Mouse (Mus musculus) cerebellum, adult 9-10 months (tissue): ENCODE results near the gene Lancl3.
"Not testable (repeated sequence)": the region's sequence is repeated elsewhere in the genome, so short reads cannot be mapped to it uniquely, and the experiment has no call there.

Experiments used
- DNase-seq: peaks from one replicate; pipeline ENCODE4 v3.0.0; 2022

The Lancl3 gene

DNA sequence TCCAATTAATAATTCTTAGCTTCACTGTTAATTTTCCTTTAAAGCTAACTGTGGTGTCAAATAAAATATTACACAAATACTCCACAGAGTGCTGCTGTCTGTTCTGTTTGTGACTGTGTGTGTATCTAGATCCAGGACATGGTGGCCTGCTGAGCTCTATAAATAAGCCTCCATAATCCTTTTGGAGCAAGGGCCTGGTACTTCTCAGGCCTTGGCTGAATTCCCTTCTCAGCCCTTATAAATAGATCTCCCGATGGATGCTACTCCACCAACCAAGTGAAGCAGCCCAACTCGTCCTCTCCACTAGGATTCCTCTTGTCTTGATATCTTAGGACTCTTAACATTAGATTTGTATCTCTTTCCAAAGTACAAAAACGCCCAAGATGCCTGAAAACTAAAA, 71.4 kb downstream of the Lancl3 start:
- DNase-seq = peak; percentile 85

DNA sequence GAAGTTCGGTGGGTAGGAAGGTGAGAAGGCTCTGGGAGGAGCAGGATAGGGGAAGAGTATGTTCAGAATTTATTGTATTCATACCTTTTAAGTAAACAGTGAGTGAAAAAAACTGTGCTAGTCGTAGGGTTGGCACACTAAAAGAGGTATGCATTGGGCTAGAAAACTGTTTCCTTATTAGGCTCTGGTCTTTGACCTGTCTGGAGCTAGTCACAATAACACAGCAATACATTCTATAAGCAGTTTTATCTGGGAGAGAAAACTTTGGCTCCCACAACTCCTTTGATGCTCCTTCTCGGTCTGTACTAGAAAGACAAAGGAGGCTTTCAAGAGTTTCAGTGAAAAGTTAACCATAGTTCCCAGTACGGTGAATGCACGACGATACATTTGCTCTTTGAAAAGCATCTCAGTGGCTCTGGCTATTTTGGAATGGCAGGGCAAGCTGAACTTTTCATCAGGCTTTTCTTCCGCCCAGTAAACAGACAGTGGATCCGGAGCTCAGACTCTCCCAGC, 72.3 kb downstream of the Lancl3 start:
- DNase-seq = no peak

DNA sequence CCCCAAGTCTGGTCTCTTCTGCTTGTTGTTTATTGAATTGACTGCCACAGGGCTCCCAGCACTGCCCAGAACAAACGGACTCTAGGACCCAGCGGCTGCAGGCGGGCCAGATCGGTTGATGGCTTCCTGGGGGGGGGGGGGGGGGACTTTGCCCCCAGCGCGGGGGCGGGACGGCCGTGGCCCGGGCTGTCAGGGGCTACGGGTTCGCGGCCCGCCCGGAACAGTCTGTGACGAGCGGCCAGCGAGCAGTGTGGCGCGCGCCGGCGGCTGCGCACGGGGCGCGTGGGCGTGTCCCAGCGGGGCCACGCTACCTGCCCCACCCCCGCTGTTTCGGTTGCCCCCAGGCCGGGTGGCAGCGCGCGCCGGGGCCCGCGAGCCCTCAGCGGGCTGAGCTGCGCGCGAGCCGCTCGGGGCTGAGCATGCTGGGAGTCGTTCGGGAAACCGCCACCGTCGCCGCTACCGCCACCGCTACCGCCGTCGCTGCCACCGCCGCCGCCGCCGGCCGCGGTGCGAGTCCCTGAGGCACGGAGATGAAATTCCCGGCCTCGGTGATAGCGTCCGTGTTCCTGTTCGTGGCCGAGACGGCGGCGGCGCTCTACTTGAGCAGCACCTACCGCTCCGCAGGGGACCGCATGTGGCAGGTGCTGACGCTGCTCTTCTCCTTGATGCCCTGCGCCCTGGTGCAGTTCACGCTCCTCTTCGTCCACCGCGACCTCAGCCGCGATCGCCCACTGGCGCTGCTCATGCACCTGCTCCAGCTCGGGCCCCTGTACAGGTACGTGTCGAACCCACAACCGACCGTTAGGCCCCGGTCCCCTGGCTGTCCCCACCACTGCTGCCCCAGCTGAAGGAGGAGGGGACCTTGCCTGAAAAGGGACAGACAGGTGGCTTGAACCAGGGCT, 73.0 kb downstream of the Lancl3 start, which contains the start of gene Xk:
Xk (plus strand) TSS at position 297 of the 902 bp plus-strand sequence.
- peak; percentile 66 for DNase-seq

DNA sequence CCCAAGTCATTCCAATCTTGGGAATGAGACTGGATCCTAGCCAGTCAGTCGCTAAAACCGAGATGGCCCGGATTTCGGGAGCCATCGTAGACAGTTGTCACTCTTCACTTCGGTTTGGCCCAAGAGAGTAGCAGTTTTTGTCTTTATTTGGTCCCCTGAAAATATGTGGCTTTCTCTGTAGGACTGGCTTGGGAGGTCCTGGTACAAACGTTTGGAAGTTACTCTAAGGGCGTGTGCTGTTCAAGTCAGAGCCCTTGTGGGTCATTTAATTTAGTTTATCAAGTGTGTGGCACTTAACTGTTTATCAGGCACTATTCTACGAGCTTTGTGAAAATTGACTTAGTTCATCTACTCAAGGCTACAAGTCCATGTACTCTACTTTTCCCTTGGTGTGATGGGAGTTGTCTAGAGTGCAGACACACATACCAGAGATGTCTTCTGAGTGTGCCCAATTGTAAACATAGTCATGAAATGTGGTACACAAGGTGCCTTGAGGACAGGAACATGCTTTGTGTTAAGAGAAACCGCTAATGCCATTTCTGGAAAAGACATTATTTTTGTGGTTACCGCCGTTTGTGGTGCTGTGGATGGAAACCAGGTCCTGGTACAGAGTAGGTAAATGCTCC, 73.8 kb downstream of the Lancl3 start:
- no peak for DNase-seq

DNA sequence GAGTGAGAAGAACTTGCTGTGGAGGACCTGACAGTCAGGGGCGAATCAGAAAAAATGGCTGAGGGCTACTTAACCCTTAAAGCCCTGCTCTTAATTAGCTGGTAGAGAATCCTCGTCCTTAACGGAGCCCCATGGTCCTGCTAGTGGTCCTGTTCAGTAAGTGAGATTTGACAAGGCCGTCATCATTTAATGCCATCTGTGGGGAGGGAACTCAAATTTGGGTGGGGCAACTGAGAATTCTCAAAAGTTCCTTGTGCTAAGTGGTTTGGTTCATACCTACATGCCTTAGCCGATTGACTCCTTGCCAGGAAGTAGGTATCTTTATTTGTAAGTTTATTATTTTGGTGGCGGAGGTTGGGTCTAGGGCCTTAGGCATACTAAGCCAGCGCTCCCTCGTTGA, 74.6 kb downstream of the Lancl3 start:
- DNase-seq = no peak

DNA sequence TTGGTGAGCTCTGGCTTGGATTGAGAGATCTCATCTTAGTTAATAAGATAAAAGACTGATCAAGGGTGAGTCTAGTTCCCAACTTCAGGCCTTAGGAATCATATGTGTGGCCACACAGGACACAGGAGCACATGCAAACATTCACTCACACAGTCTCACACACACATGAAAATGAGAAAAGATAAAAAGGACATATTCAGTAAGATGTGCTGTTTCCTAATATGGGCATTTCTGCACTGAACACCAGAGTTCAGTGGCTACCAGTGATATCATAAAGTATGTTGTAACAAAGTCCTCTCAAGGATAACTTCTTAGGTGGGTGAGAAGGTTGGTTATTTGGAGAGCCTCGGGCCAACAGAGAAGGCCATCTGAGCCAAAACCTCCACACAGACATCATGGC, 83.8 kb downstream of the Lancl3 start, which contains the start of gene H2al1m:
H2al1m (plus strand) TSS at position 301 of the 400 bp plus-strand sequence.
- DNase-seq = not testable (repeated sequence)

DNA sequence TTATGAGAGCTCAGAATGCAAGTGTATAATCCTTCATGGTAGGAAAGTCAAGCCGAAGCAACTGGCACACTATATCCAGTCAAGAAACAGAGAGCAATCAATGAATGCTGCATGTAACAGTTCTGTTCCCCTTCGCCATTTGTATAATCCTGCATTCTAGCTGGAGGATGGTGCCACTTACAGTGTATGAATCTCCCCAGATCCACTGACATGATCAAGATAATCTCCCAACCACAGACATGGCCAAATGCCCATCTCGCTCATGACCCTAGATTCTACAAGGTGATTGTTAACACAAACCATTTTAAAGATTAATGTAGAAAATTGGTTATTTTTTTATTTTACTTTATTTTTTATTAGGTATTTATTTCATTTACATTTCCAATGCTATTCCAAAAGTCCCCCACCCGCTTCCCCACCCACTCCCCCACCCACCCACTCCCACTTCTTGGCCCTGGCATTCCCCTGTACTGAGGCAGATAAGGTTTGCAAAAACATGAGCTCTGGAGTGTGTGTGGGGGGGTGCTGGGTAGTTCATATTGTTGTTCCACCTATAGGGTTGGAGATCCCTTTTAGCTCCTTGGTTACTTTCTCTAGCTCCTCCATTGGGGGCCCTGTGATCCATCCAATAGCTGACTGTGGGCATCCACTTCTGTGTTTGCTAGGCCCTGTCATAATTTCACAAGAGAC, 93.6 kb downstream of the Lancl3 start:
- DNase-seq = not testable (repeated sequence)

DNA sequence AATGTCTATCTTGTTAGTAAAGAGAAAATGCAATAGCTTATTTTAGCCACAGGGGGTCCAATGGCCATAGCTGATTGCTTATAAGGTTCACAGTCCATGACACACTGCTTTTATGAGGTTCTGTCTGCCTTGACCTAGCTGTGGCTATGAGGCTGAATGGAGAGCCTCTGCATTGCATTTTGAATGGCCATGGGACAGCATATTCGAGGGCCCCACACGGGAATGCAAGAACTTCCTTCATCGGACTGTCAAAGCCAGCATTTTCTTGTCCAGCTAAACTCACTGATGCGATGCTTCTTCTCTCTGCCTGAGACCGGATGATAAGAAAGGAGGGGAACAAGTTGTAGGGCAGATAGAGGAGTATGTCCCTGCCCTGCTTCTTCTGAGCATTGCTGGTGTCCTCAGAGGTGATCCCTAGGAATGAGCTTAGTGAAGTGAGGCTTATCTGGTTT, 98.7 kb downstream of the Lancl3 start:
- DNase-seq = no peak

DNA sequence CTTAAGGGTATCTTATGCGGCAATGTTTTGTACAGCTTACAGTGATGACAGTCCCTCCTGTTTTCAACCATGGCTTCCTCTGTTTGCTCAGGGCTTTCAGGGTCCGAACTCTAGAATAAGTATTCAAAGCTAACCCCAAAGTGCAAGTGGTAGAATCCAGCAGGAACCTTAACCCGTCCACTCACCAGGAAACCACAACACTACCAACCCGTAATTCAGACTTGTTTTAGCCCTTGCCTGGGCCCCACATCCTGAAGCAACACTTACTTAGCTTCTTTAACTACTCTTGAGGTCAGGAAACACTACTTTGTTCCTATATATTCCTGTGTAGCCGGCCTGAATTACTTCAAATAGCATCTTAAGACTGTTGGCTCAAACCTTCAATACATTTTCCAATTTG, 103.1 kb downstream of the Lancl3 start:
- DNase-seq = no peak

DNA sequence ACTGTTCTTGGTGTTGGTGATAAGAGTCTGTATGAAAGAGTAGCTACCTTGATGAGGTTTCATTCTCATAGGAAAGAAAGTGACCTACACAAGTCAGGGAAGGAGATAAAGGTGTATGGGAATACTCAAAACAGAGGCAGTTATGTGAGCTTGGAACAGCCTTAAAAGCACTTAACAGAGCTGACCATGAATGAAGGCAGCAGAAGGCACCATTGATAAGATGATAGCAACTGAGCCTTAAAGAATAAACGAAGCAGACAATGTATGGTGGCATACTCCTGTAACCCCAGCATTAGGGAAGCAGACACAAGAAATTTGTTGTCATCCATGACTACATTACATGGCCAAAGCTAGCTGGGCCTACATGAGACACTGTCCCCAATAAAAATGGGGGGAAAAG, 103.8 kb downstream of the Lancl3 start:
- no peak for DNase-seq

DNA sequence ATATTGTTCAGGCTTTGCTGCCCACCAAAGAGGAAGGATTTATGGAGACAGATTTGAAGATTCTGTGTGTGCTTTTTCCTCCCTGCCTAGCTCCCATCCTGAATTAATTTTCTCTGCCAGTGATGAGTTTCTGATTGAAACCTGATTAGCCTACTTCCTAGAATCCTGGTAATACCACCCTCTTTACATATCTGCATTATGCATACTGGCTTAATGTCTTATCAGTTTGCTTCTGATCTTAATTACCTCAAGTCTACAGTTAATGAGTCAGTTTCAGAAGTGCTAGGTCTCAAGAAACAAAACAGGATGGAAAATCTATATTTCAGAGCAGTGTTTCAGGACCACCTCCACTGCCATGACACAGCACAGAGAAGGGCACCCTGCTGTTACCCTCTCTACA, 116.8 kb downstream of the Lancl3 start:
- not testable (repeated sequence) for DNase-seq
